ENCODE assay signal across 27 mouse cellular contexts in genomic region chr11:68032448-68032847, GRCm38 (mm10).
DNase-seq lines count a peak whose midpoint lies in the region; ATAC-seq and TF ChIP-seq lines count a peak whose summit lies in the region.
"Had no signal": no experiment of that assay in that cellular context is flagged by ENCODE, and none has a peak within 500 bp of the region (broad histone marks: within the 10 kb centered on the region; RNA-seq: fewer than 3 reads in every experiment).

No protein-coding gene starts in this region.

- ATAC-seq in lung, postnatal 0 days = no peak
- ATAC-seq in intestine, embryonic 15.5 days = peak; percentile 64
- ATAC-seq: CD4-positive, CD25-positive, alpha-beta regulatory T cell, adult 4 months; forebrain, embryonic 13.5 days had no signal

- H3K36me3 ChIP-seq in lung, postnatal 0 days (ENCODE audit: insufficient read depth, low read length) = no peaks in the 10 kb centered on the region
- H3K36me3 ChIP-seq in intestine, embryonic 15.5 days = no peaks in the 10 kb centered on the region
- no peaks in the 10 kb centered on the region for H3K36me3 ChIP-seq in small intestine, adult 2 months (ENCODE audit: control insufficient read depth, insufficient read depth, low read length)
- H3K36me3 ChIP-seq: embryonic facial prominence, embryonic 12.5 days; heart, embryonic 13.5 days; hindbrain, embryonic 12.5 days; midbrain, embryonic 10.5 days; neural tube, embryonic 15.5 days had no signal

- DNase-seq in lung, postnatal 0 days (ENCODE audit: low spot score) = peak; percentile 37
- DNase-seq in lung, postnatal 14 days = no peak
- peak; percentile 27 for DNase-seq in Muller cell, postnatal 12 days (ENCODE audit: inconsistent ontology term)
- DNase-seq in embryo, embryonic 10.5 days (ENCODE audit: low spot score) = no peak
- DNase-seq in kidney, adult 11 months = no peak
- no peak for DNase-seq in layer of hippocampus, adult 11-12 months (ENCODE audit: low spot score)
- DNase-seq: adrenal gland, postnatal 36 days; cerebellum, adult 11 months; cerebellum, postnatal 10 days; heart, postnatal 14 days; kidney, adult 9 months; kidney, postnatal 14 days; layer of hippocampus, postnatal 36 days; lung, embryonic 14.5 days; lung, postnatal 4 days had no signal

- H3K27ac ChIP-seq in lung, postnatal 0 days (ENCODE audit: low read length) = no peak overlapping the region
- 0 out of 2 replicates have a peak overlapping the region, but pooled peaks have one; percentile 7 for H3K27ac ChIP-seq in intestine, embryonic 15.5 days
- peak overlapping the region; percentile 58 for H3K27ac ChIP-seq in small intestine, adult 2 months (ENCODE audit: insufficient read depth, low read depth, low read length)
- H3K27ac ChIP-seq: embryonic facial prominence, embryonic 12.5 days; forebrain, embryonic 13.5 days; heart, embryonic 13.5 days; hindbrain, embryonic 12.5 days; liver, embryonic 14.5 days; midbrain, embryonic 10.5 days; neural tube, embryonic 15.5 days; stomach, postnatal 0 days had no signal

- TF ChIP-seq POLR2A in small intestine, adult 2 months (IDR thresholded peaks at IDR 0.05; ENCODE audit: low read depth, low read length) = no peak

- no peak for TF ChIP-seq EP300 in lung, postnatal 0 days (IDR thresholded peaks at IDR 0.05)

- 82% methylated on average over 2 of the region's 2 CpGs for WGBS in lung, postnatal 0 days
- 60% methylated on average over 2 of the region's 2 CpGs for WGBS in intestine, embryonic 15.5 days
- WGBS in small intestine, adult 2 months = 46% methylated on average over 2 of the region's 2 CpGs

- no peaks in the 10 kb centered on the region for H3K27me3 ChIP-seq in lung, postnatal 0 days (replicated peaks; ENCODE audit: insufficient read depth, low read length)
- H3K27me3 ChIP-seq in intestine, embryonic 15.5 days (replicated peaks) = no peaks in the 10 kb centered on the region
- no peaks in the 10 kb centered on the region for H3K27me3 ChIP-seq in small intestine, adult 2 months (ENCODE audit: control insufficient read depth, insufficient read depth, low read length)
- H3K27me3 ChIP-seq: embryonic facial prominence, embryonic 12.5 days; forebrain, embryonic 13.5 days; heart, embryonic 13.5 days; neural tube, embryonic 15.5 days had no signal

- no peak overlapping the region for H3K4me2 ChIP-seq in lung, postnatal 0 days (replicated peaks; ENCODE audit: low read depth, low read length)
- no peak overlapping the region for H3K4me2 ChIP-seq in intestine, embryonic 15.5 days (replicated peaks)
- H3K4me2 ChIP-seq: embryonic facial prominence, embryonic 12.5 days; forebrain, embryonic 13.5 days; heart, embryonic 13.5 days; hindbrain, embryonic 12.5 days; lung, embryonic 14.5 days; neural tube, embryonic 15.5 days had no signal

- H3K9me3 ChIP-seq in lung, postnatal 0 days (ENCODE audit: low read length) = no peaks in the 10 kb centered on the region
- H3K9me3 ChIP-seq in intestine, embryonic 15.5 days = no peaks in the 10 kb centered on the region
- H3K9me3 ChIP-seq: embryonic facial prominence, embryonic 12.5 days; forebrain, embryonic 13.5 days; G1E; heart, embryonic 13.5 days; hindbrain, embryonic 12.5 days; midbrain, embryonic 10.5 days; neural tube, embryonic 15.5 days had no signal

- no peaks in the 10 kb centered on the region; the same call in 1 of the 2 replicates for H3K4me1 ChIP-seq in lung, postnatal 0 days (ENCODE audit: insufficient read depth, low read depth, low read length)
- peaks cover 18% of the 10 kb centered on the region; the same call in 1 of the 2 replicates for H3K4me1 ChIP-seq in intestine, embryonic 15.5 days (replicated peaks)
- H3K4me1 ChIP-seq in small intestine, adult 2 months (ENCODE audit: control insufficient read depth, insufficient read depth, insufficient read length, low read length) = peaks cover 37% of the 10 kb centered on the region

- no peak for TF ChIP-seq CTCF in lung, postnatal 0 days (IDR thresholded peaks at IDR 0.05)
- TF ChIP-seq CTCF in small intestine, adult 2 months (IDR thresholded peaks at IDR 0.05; ENCODE audit: extremely low read depth, insufficient read length, insufficient replicate concordance, low read depth, low read length) = no peak

- H3K4me3 ChIP-seq in lung, postnatal 0 days (ENCODE audit: low read depth, low read length) = no peak overlapping the region
- no peak overlapping the region for H3K4me3 ChIP-seq in intestine, embryonic 15.5 days (replicated peaks)
- H3K4me3 ChIP-seq in small intestine, adult 2 months (ENCODE audit: low read depth, low read length) = no peak overlapping the region
- H3K4me3 ChIP-seq: embryonic facial prominence, embryonic 12.5 days; forebrain, embryonic 13.5 days; heart, embryonic 13.5 days; hindbrain, embryonic 12.5 days; midbrain, embryonic 10.5 days; neural tube, embryonic 15.5 days had no signal

- H3K9ac ChIP-seq in lung, postnatal 0 days (replicated peaks; ENCODE audit: low read depth) = no peak overlapping the region
- no peak overlapping the region for H3K9ac ChIP-seq in intestine, embryonic 15.5 days
- H3K9ac ChIP-seq: embryonic facial prominence, embryonic 12.5 days; forebrain, embryonic 13.5 days; heart, embryonic 13.5 days; hindbrain, embryonic 12.5 days; liver, embryonic 14.5 days; lung, embryonic 14.5 days; neural tube, embryonic 15.5 days had no signal

Comparison
In these comparisons a context has a peak if more than half of its experiments do, and no peak if none do; other contexts are left out.
1. DNase-seq: peak in lung, postnatal 0 days (single experiment) and Muller cell, postnatal 12 days (single experiment); none in lung, postnatal 14 days (single experiment), embryo, embryonic 10.5 days (single experiment), kidney, adult 11 months (single experiment) and layer of hippocampus, adult 11-12 months (single experiment).